Mouse (Mus musculus): ENCODE measurements around the gene Hipk1.
"Not testable (repeated sequence)": the region's sequence is repeated elsewhere in the genome, so short reads cannot be mapped to it uniquely, and the experiment has no call there.

The Hipk1 gene

DNA sequence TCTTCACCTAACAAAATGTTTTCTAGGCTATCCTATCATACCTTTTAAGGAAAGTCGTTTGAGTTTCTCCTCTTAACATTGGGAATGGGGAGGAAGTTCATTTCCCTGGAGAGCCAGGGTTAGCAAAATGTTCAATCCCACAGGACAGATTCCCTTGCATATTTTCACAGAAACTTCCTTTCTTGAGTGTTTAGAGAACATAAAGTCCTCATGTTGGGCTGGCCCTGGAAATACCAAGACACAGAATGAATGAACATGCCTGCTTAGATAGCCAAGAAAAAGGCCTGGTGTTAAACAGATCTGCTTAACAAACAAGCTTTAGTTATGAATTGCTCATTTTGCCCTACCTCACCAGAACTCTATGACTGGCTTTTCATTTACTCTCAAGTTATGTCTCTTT is 1.2 kb upstream of the Hipk1 start:
- DNase-seq (ENCODE audit: low spot score): no peak

DNA sequence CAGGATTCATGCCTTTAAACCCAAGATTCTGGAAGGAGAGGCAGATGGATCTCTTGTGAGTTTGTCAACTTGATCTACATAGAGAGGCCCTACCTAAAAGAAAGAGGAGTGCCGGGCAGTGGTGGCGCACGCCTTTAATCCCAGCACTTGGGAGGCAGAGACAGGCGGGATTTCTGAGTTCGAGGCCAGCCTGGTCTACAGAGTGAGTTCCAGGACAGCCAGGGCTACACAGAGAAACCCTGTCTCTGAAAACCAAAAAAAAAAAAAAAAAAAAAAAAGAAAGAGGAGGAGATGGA is 696 bp upstream of the Hipk1 start:
- not testable (repeated sequence) for DNase-seq (ENCODE audit: low spot score)

DNA sequence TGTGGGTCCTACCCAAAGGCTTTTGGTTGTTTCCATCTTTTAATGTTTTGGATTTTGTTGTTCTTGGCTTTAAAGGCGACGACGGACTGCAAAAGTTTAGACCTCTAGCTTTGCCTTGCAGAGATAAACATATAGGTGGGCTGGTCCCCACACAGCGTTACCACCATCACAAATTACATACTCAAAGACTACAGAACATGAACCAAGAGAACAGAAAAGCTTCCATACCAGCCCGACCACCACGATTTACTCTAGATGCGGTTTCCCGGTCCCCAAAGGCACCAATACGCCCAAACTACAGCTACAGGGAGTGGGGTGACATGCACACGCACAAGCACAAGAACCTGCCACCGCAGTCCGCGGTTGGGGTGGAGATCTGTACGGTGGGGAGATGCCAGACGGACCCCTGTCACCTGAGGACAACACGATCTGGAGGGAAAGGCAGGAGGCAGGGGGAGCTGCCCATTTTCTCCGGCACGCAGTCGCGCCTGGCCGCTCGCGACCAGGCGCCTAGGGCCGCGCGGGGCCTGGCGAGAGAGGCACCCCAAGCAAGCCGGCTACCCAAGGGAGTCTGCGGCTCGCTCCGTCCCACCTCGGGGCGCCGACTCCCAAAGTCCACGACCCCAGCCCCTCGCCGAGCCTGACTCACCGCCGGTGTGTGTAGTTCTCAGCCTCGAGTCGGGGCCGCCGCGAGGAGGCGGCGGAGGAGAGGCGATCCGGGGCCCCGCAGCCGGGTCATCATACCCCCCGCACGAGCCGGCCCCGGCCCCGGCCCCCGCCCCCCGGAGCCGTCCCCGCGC is 817 bp downstream of the Hipk1 start:
- peak; percentile 35 for DNase-seq (ENCODE audit: low spot score)

DNA sequence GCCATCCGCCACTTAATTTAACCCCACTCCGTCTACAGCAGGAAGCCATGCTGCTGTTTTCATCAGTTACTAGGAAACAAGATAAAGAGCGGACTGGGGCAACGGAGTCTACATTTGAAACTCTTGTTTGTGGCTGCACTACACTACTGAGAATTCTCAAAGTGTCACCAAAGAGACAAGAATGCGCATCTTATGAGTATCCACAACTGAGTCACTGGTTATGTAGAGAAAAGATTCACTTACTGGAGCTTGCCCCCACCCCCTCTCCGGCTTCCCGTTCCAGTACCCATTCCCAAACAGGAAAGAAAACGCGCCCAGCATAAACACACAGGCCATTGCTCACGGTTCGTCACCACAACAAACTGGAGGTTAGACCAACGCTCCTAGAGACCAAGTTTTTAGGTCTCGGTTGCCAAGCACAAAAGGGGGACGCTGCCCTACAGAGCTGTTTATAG is 1.4 kb downstream of the Hipk1 start:
- DNase-seq (ENCODE audit: low spot score): no peak

DNA sequence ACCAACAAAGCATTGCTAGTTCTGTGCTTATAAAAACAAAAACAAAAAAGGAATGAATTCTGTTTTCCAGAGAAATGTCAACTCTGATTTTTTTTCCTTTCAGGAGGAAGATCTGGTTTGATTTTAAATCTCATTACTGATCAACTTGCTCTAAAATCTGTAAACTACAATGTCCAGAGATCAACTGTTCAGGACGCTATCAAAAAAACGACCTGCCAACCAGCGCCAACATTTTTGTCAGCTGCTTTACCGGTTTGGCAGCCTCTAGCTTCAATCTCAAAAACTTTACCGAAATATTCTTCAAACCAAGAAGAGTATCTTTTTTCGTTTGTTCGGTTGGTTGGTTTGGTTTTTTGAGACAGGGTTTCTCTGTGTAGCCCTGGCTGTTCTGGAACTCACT is 2.3 kb downstream of the Hipk1 start:
- no peak for DNase-seq (ENCODE audit: low spot score)

DNA sequence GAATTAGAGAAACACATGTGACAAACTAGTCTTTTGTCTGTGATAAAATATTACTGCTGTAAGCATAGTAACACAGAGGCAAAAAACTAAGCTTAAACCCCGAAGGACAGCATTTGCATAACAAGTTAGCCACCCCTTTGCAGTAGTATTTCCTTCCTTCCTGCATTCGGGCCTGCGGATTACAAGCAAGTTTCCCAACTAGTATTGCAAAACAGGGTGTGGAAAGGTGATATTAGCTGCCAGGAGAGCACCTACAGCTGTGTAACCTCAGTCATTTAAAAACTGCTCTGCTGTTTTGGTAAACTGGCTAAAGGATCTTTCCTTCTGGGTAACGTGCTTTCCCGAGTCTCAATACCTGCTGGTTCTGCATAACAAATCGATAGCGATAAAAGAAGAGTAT is 4.1 kb downstream of the Hipk1 start:
- no peak for DNase-seq (ENCODE audit: low spot score)

DNA sequence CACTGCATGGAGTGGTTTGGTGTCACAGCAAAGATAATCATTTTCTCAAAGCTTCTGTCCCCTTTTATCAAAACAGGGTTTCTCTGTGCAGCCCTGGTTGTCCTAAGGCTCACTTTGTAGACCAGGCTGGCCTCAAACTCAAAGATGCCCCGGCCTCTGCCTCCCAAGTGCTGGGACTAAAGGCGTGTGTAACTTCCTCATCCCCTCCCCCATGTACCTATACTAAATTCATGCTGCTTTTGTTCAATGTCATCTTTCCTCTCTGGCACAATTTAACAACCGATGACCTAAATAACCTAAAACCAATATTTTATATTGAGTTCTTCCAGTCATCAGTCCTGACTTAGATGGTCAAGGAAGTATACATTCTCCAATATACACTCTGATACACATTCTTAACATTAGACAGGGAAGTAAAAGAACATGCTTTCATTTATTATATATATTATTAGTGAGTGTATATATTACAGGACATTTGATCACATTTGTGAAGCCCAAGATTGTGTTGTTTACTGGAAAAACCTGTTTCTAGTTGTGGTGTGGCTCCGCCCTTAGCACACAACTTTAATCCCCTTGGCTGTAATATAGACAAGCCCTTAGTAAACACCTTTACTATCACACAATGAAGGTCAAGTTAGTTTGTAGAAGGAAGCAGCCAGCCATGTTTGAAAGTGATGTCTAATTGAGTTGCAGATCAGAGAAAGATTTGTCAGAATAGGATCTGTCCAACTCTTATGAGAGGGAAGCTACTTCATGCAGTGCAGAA is 8.3 kb downstream of the Hipk1 start:
- DNase-seq (ENCODE audit: low spot score): no peak

DNA sequence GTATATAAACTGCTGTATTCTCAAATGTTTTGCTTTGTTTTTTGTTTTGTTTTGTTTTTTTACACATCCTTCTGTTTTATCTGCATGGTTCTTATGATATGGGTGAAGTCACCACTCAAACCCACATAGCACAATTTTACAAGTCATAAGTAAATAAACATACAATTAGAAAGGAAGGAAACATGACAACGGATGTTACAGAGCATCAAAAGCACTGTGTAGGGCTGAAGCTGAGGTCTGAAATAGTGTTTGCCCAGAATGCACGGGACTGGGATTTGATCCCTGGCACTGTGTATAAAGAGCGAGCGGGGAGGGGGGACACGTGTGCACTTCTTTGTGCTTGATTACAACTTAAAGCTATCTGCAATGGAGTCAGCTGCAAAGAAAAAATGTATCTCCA is 10.6 kb downstream of the Hipk1 start:
- DNase-seq (ENCODE audit: low spot score): no peak

DNA sequence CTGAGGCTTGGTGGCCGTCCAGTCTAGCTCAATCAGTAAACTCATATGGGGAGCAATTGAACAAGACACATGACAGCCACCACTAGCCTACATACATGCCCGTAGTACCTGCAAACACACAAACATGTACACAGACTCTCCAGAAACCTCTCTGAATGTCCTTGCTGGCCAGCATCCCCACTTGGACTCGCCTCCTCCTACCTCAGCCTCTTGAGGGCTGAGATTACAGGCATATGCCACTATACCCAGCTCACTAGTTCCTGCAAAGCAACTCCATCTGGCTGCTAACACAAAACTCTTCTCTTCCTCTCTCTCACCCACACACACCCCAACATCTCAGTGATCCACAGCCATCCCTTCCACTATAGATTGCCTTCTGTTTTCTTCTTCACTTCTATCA is 11.1 kb downstream of the Hipk1 start:
- no peak for DNase-seq (ENCODE audit: low spot score)

DNA sequence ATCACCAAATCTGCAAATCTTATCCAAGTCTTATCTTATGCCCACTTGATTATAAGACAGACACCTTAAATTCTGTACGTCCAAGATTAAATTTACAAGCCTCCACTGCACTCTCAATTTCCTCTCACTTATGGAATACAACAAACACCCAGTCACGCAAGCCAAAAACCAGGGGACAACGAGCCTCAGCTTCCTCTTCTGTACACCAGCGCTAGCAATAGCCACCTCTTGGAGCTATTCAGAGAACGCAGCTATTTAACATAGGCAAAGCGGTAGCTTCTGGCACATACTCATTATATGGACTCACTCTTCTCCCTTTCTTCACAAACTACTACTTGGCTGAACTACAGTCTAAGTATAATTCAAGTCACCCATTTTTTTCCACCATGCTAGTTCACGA is 12.2 kb downstream of the Hipk1 start:
- no peak for DNase-seq (ENCODE audit: low spot score)

DNA sequence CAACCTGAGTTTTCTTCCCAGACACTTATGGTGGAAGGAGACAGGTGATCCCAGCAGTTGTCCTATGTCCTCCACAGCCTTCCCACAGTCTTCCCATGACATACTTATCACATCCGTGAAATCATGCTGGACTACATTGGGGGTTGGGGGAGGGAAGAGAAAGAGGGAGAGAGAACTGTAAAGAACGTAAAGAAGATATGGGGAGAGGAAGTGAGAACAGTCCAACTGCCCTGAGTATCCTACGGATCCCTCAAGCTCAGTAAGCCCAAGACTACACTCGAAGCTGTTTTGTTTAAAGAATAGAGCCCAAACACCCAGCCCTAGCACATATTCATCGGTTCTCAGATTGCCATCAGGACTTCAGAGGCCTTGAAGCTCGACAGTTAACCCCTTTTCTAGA is 12.7 kb downstream of the Hipk1 start:
- no peak for DNase-seq (ENCODE audit: low spot score)

DNA sequence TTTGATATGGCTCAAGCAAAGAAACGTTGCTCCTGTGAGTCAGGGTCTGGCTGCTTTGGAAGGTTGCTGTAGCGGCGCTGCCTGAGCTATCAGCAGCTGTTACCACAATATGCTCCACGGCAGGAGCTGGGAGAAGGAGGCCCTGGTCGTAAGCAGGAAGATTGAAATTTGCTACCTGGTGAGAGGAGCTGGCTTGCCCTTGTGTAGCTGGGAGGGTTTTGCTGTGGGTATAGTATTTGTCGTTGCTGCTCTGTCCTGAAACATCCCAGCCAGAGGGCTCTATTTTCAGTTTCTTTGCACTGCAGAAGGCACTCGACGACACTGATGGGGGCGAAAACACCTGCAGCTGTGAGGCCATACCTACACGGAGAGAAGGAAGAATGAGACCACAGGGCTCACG is 13.4 kb downstream of the Hipk1 start:
- DNase-seq (ENCODE audit: low spot score): no peak

DNA sequence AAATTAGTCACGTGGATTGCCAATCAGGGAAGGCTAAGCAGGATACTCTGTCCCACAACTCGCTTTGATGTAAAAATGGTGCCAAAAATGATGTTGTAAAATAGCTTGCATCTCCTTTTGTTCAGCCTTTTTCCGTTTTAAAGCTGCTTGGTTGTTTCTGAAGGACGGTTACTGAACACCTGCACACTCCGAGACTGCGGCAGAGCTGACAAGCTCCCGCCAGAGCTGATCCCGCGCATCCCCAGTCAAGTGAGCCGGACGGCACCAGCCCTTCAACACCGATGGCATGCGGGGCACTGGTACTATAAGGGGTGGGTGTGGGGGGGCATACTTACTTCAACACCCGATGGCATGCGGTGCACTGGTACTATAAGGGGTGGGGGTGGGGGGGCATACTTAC is 17.4 kb downstream of the Hipk1 start:
- DNase-seq (ENCODE audit: low spot score): no peak

DNA sequence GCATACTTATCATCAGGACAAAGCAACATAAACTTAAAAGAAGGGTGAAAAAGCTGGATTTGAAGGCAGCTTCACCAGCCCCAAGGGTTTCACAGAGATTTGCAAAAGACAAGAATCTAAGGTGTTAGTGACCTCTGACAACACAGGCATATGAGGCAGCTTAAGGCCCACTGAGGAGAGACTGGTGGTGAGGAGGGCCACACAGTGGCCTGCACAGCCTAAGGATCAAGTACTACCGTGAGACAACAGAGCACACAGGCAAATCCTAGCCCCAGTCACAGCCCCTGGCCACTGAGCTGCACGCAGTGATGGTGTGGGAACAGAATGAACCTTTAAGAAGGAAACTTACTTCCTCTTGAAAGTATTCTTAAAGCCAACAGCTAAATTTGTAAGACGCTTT is 17.9 kb downstream of the Hipk1 start:
- DNase-seq (ENCODE audit: low spot score): no peak

DNA sequence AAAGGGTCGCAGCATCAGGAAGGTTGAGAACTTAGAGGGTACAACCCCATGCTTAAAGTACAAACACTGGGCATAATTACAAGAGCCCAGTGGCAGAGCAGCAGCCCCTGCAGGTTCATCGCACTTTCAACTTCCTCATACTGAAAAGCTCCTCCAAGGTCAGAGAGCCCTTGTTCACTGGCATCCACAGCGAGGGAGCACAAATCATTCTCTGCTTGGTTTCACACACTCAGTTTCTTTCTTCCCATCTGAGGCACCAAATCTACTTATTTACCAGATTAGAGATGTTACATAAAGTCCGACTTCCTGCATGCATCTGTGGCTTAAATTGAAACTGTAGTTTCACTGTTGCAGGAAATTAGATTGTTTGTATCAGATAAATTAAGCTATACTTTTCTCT is 18.5 kb downstream of the Hipk1 start:
- DNase-seq (ENCODE audit: low spot score): no peak

DNA sequence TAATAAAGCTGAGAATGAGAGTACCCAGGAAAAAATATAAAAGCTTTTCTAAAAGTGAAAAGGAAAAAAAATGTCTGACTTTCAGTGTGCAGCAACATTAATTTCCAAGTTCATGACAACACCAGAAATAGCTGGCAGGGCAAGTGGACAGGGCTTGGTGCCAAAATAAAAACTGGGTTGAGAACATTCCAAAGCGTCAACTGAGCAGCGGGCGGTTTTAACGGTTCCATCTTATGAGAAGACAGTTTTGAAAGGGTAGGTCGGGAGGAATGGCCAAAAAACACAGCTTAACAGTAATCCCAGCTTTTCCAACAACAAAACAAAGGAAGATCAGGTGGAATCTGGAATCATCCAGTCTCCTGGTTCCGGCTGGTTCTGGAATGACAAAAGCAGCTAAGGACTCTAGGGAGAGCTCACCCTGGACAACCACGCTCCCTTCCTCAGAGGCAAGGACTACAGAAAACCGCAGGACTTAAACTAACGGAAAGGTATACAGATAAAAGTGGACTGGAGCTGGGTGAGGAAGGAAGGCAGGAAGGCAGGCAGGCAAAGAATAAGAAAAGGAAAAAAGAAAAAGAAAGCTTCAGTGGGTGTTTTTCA is 19.7 kb downstream of the Hipk1 start:
- peak; percentile 39 for DNase-seq (ENCODE audit: low spot score)

DNA sequence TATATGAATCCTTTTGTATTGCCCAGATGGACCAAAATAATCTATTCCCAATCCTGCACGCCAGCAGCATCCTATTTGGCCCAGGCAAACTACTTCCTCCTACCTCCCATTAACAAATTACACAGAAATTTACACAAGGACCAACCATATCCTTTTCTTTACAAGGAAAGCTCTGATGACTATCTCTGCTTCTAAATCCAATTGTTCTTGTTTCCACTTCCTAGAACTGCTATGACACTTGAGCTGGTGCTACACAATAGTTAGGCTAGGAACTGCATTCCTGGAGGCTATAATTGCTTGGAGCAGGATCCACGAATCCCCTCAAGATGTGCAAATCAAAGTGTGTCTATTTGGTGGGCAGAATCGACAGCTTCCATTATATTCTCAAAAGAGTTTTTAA is 24.6 kb downstream of the Hipk1 start:
- DNase-seq (ENCODE audit: low spot score): no peak

DNA sequence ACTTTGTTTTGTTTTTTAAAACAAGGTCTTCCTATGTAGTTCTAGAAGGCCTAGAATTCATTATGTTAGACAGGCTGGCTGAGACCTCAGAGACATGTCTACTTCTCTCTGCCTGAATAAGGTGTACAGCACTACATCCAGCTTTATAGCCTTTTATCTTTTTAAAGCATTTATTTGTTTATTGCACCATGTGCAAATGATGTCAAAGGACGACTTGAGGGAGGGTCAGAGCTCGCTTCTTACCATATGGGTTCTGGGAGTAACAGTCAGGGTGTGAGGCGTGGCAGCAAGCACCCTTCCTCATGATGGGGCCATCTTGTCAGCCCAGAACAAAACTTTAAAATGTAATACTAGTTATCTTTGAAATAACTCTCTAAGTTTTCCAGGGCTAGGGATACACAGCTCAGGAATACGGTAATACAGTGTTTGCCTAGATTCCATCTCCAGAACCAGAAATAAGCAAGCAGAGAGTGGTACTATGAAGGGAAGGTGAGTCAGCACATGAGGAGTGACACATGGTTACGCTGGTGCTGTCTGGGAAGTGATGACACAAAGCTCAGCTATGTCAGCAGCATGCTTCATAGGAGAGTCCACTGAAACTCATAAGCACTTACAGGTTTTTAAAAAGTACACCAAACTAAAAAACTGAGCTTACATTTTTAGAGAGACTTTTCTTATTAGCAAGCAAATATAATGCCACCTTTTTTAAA is 31.9 kb downstream of the Hipk1 start:
- DNase-seq (ENCODE audit: low spot score): no peak

DNA sequence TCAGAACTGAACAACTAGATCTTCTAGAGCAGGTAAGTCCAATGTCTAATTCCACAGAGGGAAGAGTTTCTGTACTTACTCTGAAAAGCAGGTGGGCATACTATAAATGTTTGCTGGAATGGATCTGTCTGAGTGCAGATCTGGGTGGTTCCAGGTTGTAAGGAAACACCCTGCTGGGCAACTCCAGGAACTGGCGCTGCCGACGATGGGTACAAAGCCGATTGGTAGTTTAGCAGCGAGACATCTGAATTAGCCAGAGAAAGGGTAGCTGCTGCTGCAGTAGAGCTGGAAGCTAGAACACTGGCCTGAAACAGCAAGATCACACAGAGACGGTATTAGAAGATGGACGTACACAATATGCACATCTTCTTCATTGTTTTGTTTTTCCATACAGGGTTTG is 32.9 kb downstream of the Hipk1 start:
- DNase-seq (ENCODE audit: low spot score): no peak

DNA sequence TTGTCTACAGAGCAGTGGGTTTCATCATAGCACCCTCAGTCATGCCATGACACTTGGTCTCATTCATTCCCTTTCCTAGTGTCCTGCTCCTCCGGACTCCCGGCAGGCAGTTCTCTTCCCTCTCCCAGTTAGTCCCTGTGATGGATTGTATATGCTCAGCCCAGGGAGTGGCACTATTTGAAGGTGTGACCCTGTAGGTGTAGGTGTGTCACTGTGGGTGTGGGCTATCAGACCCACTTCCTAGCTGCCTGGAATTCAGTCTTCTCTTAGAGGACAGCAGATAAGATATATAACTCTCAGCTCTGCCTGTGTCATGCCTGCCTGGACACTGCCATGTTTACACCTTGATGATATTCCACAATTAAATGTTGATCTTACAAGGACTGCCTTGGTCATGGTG is 34.4 kb downstream of the Hipk1 start:
- no peak for DNase-seq (ENCODE audit: low spot score)

DNA sequence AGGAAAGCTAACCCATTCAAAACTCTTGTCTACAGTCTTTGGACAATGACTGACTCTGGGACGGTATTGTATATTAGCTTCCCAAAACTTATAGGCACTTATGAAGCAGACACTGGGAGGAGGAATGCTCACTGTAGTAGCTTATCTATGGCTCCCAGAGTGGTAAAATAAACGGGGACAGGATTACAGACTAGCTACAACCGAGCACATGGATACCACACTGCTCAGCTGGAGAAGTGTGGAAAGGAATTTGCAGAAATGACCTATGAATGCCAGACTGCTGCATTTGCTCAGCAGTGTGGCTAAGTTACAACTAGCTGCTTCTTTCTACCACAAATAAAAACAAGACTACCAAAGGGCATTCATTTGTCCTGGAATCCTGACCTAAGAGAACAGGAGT is 36.0 kb downstream of the Hipk1 start:
- no peak for DNase-seq (ENCODE audit: low spot score)

DNA sequence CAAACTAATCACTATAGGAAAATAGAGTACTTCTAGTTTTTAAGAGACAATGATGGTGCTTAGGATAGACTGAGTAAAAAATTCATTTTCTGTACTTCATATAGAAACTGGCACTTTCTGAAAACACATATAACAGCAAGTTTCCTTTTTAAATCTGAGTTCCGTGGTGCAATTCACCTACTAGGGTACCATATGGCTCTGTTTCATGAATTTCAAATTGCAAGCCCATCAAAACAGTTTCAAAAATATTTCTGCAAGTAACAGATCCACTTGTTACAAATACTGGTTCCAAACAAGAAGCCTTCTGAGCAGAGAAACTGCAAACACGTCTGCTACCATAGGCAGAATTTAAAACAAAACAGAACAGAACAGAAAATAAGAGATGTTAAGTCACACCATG is 39.8 kb downstream of the Hipk1 start:
- no peak for DNase-seq (ENCODE audit: low spot score)

DNA sequence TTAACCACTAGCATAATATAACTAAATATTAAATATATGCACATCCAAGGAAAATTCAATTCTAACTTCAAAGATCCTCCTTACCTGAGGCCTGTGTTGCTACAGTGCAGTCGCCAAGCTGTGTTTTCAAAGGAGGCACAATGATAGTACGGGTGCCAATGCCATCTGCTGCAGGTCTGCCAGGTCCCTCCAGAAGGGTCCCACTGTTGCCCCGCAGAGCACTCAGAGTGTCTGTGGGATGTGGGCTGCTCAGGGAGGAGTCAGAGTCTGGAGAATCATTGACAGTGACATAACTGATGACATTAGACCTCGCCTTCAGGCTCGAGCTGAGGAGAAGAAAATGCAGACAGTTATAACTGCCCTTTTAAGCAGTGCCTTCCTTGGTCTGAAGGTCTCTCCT is 44.7 kb downstream of the Hipk1 start:
- no peak for DNase-seq (ENCODE audit: low spot score)

All from ovary, postnatal 10 days (tissue).